Mouse (Mus musculus): ENCODE measurements around the gene Abcc2.

- TF ChIP-seq MAX (IDR thresholded peaks at IDR 0.05) (no peak), CTCF (IDR thresholded peaks at IDR 0.05; ENCODE audit: control insufficient read depth, insufficient read depth, insufficient read length) (no peak)
Observed at GRCm38 (mm10) chr19:43843184-43843583, 61.2 kb downstream of the Abcc2 start.
